Mouse (Mus musculus) right cerebral cortex, postnatal 14 days (tissue): ENCODE data around the gene Secisbp2.
"Not testable (repeated sequence)": the region's sequence is repeated elsewhere in the genome, so short reads cannot be mapped to it uniquely, and the experiment has no call there.

Source experiments
- DNase-seq: peaks from one replicate; pipeline ENCODE4 v3.0.0; 2022

Secisbp2 gene

DNA sequence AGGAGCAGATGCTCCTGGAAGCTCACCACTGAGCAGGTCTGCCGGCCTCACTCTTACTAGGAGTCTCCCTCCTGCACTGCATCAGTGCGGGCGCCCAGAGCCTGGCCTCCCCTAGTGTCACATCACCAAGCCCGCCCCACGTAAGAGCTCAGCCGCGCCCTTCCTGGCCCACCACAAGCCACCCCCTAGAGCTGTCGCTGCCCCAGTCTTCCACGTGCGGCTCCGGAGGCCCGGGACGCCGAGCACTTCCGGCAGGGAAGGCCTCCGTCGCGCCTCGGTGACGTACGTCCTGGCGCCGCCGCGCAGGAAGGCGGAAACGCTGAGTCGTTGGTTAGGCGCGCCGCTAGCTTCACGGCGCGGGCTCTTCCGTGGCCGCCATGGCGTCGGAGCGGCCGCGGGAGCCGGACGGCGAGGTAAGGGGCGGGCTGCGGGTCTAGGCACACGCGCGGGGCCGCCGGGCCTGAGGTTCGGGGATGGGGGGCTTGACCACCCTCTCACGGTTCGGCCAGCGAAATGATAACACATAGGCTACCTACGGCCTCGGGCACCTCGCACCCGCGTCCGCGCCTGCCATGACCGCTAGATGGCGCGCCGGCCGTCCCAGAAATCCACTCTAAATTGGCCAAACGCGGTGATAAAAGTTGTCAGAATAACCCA, at the start of gene Secisbp2:
Secisbp2 (plus strand) TSS at position 290 of the 657 bp plus-strand sequence.
- DNase-seq = peak; percentile 94

DNA sequence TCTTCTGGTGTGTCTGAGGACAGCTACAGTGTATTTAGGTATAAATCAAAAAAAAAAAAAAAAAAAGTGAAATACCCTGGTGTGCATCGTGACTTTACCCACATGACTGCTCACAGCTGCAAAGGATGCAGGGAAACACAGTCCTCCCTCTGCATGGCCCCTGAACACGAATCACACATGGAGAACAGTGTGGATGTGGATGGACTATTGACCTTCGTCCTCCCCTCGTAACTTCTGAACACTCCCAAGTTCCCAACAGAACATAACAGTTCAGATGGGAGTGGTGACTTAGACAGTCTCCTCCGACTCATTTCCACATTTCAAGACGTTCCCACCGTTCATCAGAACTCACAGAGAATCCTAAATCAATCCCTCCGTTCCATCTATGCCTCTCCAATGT, 48.7 kb upstream of the Secisbp2 start:
- DNase-seq = no peak

DNA sequence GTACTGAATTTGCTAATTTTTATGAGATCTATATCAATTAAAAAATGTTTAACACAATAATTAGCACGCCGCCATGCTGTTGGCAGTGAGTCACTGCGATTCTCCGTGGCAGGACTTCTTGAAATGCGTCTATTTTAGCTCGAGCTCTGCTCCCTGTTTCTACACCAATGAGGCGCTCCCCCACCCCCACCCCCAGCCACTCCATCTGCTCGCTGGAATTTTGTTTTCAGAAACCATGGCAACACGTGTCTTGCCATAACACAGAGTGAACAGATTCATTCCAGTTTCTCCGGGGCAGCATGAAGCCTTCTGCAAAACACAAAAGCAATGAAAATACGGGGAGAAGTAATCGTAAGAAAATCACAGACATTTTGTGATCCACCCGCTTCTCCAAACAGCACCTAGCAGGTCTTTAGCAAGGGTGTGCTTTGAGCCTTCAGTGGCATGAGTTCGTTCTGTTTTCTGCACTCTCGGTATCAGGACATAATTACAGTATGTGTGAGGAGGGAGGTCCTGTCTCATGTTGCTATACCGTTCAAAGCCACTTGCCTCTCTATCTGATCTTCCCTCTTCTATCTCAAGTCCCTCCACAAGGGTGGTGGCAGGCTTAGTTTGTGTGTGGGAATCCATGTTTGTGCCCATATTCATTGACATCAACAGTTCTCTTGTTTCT, 48.1 kb upstream of the Secisbp2 start:
- peak; percentile 36 for DNase-seq

DNA sequence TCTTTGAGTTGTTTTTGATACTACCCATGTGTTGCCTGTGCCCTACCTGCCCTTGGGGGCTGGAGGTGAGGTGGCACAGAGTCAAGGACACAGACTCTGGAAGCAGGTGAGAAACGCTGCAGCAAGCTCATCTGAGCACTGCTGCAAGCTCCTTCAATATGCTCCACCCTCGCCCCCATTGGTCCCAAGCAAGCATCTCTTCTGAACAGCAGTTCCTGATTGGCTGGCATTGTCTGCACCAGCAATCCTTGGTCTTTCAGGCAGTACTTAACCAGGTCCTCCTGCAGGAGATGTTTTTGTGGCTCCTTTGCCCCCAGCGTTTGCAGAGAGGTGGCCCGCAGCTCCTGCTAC, 47.6 kb upstream of the Secisbp2 start:
- peak; percentile 58 for DNase-seq

DNA sequence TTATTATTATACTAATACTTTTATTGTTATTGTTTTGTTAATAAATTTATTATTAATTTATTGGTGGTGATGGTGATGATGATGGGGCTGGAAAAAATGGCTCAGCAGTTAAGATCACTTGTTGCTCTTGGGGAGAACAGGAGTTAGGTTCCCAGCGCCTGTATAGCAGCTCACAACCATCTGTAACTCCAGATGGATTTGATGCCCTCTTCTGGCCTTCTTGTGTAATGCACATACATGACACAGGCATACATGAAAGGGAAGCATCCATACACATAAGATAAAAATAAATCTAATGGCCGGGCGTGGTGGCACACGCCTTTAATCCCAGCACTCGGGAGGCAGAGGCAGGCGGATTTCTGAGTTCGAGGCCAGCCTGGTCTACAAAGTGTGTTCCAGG, 42.3 kb upstream of the Secisbp2 start:
- DNase-seq = no peak

DNA sequence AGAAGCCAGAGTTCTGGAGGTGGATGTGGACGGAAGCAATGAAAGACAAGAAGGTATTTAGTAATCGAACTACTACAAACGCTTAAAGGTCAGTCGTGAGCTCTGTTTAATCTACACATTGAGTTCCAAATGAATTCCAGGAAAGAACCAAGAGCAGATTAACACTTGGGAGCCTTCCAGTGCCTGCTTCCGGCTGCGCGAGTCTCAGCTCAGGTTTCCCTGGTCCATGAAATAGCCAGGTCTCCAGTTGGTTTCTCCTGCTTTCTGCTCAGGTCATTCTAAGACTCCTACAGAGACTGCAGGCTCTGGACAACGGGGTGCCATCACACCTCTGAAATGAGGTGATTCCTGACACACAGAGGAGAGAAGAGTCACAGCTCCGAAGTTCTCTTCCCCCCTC, 40.4 kb upstream of the Secisbp2 start:
- no peak for DNase-seq

DNA sequence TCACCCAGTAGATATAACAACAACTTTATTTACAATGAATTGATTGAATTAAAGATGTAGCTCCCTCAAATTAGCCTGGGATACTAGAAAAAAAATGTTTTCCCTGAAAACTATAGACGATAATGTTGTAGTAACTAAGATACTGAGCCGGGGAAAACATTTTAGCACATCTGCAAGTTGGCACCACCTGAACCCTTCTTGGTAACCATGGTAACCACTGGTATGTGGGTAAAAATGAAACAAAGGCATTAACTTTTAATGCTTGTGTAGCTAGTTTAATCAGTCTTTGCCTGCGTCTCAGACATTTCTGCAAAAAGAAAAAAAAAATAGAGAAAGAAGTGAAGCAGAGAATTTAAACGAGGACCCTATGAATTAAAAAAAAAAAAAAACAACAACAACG, 40.0 kb upstream of the Secisbp2 start:
- DNase-seq = no peak

DNA sequence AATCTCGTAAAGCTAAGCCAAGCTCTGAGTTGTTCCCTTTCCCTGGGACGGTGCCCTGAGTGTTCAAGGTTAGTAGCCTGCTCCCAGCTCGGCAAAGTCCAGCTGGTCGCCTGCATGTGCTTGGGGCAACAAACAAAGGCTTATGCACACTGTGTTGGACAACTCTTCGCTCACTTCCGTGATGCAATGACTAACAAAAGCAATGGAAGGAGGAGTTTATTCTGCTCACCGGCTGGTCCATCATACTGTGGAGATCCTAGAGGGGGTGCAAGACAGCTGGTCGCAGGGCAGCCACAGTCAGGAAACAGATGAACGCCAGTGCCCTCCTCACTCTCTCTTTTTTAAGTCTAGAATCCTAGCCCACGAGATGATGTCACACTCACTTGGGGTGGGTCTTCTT, 35.7 kb upstream of the Secisbp2 start:
- no peak for DNase-seq

DNA sequence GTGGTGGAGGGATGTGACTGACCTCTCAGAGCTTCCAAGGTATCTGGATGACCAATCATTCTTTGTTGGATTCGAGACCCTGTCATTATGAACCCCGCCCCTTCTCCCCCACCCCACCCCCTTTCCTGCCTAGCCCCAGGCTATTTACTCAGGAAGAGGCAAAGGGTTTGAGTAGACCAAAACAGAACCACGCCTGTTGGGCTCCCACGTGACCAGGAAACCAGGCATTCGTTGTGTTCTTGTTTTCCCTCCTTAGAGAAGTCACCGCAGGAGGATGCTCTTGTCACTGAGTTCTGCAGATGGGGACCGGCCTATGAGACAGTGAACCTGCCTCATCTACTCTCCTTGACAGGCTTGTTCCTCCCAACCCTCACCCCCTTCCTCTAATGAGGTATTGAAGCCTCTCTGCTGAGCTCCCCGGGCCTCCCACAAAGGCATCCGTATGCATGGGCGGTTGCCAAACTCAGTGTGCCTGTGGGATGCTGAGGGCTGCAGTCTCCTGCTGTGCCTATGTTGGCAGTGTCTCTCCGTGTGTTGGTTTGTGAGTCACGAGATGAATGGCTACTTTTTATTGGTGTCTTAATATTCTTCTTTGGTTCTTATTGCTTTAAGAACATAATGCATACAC, 35.0 kb upstream of the Secisbp2 start:
- DNase-seq = peak; percentile 74

DNA sequence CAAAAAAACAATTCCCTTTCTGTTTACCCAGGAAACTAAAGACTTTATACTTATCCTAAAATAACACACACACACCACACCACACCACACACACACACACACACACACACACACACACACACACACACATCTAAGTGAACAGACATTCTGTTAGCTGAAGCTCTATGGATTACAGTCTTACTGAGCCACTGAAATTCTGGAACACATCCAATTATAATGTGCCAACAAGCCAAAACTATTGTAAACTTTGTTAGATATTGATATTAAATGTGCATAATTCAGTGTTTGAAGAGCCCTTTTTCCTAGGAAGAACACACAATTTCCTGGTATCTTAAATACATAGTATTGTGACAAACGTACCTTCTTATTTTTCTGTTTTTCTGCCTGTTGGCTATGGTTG, 34.2 kb upstream of the Secisbp2 start:
- no peak for DNase-seq

DNA sequence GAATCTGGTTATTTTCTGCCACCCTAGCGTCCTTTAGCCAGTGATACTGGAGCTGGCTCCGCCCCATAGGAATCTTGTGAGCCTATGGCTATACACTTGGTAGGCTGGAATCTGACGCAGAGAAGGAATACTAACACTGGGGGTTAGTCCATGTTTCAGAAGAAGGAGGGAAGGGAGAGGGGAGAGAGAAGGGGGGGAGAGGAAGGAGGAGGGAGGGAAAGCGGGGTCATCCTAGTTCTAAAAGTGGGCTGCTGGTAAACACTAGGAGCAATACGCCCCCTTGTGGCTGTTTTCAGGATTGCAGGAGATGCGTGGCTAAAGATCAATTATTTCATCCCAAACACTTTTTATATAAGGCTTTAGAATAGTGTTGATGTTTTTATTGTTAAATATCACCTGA, 33.6 kb upstream of the Secisbp2 start:
- DNase-seq = peak; percentile 77

DNA sequence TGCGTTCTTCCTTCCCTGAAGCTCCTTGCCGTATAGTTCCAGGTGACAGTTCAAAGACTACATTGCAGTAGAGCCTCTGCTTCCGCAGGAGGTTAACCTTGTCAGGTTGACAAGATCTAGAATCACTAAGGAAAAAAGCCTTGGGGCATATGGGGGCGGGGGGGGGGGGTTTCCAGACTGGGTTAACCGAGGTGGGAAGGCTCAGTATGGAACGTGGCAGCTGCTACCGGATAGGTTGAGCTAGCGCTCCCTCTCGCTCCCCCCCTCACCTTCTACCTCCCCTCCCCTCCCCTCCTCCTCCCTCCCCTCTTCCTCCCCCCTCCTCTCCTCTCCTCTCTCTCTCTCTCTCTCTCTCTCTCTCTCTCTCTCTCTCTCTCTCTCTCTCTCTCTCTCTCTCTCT, 32.9 kb upstream of the Secisbp2 start:
- DNase-seq = no peak

DNA sequence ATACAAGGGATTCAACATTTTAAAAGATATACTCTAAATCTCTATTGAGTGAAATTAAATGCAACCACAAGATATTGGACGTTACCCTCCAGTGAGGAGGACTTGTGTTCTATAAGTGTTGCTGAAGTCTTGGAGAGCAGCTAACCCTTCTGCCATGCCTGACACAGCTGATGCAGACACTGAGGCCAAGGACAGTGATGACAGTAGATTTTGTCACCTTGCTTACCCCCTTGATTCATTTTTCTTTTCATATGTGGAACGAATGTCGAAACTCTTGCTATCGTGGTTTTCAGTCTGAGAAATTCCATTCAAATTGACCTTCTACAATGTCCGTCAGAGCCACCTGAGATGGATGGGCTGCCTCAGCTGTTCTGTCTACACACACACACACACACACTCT, 28.9 kb upstream of the Secisbp2 start:
- no peak for DNase-seq

DNA sequence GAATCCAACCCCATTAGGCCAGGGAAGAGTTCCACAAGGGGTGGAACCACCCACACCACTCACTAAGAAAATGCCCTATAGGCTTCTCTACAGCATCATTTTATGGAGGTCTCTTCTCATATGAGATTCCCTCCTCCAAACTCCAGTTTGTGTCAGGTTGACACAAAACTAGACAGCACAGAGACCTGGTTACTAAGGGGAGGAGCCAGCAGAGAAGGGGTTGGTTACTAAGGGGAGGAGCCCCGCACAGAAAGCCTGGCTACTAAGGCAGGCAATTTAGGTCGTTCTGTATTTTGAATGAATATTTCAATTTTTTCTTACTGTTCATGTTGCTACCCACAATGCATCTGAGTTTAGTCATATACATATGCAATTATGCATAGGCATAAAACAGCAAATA, 27.8 kb upstream of the Secisbp2 start:
- no peak for DNase-seq

DNA sequence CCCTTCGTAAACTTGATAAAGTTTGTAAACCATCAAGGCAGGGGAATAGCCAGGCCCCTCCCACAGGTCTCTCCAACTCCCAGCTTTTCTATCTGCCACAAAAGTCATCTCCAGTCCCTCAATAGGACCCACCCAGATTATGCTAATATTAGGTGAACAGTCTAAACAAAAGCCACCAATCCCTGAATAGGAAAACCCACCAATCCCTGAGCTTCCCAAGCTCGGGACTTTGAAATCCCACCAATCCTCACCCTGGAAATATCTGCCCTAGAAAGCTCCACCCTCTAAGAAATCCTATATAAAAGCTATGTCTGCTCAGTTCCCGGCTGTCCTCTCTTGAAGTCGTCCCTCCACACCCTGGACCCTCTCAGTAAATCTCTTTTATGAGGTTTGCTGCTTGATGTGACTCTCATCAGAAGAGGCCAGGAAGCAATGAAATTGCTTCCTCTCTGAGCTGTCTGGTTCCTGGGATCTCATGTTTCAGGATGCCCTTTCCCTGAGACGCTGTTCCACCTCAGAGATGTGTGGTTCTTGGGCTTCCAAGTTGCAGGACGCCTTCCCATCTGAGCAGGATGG, 23.1 kb upstream of the Secisbp2 start:
- no peak for DNase-seq

DNA sequence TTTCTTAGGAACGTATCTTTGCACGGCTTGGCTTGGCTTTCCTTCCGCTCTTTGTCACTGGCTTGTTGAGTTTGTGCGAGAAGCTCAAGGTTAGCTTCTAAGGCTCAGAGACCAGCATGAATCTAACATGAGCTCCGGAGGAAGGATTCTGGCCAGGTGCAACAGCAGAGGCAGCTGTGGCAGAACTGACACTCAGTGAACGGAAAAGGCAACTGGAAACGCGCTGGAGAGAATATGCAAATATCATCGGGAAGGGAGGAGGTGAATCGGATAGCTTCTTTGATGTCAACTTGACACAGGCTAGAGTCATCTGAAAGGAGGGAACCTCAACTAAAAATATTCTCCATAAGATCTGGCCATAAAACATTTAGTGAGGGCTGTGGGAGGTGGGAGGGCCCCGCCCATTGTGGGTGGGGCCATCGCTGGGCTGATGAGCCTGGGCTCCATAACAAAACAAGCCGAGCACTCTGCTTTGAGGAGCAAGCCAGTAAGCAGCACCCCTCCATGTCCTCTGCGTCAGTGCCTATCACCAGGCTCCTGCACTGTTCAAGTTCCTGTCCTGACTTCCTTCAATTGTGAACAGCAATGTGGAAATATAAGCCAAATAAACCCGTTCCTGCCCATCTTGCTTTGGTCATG, 20.0 kb upstream of the Secisbp2 start:
- DNase-seq = no peak

DNA sequence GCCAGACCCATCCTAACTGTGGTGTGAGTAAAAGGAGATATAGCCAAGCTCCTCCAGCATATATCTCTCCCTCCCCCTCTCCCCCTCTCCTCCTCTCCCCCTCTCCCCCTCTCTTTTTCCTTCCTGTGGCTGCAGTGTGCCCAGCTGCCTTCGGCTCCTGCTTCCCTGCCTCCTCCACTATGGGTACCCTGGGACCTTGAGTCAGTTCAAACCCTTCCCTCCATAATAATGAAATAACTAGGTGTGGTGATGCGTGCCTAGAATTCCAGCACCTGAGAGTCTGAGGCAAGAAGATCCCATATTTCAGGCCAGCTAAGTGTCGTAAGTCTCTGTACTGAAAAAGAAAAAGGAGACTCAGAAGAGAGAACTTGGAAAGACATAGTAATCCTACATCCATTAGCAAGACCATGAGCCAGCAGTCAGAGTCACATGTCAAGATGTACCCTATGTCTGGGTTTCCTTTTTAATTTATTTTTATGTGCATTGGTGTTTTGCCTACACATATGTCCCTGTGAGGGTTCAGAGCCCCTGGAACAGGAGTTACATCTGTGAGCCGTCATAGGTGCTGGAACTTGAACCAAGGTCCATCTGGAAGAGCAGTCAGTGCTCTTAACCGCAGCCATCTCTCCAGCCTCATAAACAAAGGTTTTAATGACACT, 18.8 kb upstream of the Secisbp2 start:
- DNase-seq = no peak

DNA sequence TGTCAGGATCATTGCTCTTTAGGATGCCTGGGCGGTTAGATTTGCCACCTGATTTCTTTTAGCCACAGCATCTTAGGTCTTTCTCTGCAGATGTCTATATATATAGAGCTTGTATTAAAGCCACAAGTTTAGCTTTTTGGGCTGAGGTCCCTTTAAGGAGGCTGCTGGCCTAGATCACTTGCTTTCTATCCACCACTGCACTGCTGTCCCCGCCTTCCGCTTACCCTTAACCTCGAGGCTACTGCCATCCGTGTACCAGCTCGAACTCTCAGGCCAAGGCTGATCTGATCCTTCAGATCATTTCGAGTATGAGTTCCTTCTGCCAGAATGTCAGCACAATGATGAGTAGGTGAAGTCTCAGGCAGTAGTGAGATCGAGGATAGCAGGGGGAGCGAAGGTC, 16.1 kb upstream of the Secisbp2 start:
- DNase-seq = not testable (repeated sequence)

DNA sequence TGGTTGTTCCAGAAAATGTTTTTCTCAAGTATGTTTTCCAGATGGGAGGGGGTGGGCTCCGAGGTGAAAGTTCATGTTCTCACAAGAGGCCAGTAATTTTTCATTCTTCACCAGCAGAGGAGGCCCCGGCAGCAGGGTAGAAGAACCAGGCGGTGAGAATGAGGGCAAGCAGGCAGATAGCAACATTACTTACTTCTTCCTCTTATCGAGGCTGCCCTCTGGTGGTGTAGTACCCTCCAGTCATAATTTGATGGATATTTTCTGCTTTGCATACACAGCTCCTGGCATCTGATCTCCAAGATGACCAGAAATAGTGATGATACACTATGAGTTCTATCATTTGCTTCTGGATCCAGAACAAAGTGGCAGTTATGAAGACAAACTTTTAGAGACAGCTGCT, 12.5 kb upstream of the Secisbp2 start:
- no peak for DNase-seq

DNA sequence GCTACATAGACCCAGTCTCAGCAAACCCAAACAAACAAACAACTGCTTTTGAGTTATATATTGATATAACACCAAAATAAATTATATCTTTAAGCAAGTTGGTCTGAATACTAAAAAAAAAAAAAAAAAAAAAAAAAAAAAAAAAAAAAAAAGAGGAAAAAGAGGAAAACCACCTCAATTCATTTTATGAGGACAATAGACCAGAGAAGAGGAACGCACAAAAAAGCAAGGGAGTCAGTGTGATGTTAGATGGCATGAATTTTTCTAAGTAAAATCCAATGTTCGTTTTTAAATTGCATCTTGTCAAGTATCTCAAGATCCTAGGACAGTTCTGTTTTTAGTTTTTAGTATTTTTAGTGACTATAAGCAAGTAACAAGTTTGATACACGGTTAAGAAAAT, 10.1 kb upstream of the Secisbp2 start:
- no peak for DNase-seq

DNA sequence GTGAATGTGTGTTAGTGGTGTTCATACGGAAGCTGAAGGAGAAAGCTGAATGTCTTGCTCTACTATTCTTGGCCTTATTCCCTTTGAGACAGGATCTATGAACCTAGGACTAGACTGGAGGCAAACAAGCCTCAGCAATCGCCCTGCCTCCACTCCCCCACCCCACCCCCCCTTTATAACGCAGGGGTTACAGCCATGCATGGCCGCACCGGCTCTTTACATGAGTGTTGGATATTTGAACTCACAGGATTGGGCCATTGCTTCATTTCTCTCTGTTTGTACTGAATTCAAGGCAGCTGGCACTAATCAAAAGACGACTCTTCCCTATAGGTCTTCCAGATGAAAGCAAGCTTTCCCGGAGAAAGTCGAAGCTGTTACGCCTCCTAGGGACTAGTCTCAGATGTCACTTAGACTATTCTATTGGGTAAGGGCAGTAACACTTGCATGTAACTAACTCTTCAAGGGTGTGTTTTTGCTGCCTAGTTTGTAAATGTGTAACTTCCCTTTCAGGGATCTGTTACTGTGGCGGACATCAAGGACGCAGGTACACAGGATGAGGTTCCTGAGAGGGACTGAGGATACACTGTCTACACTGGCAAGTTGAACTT, 9.2 kb upstream of the Secisbp2 start:
- no peak for DNase-seq

DNA sequence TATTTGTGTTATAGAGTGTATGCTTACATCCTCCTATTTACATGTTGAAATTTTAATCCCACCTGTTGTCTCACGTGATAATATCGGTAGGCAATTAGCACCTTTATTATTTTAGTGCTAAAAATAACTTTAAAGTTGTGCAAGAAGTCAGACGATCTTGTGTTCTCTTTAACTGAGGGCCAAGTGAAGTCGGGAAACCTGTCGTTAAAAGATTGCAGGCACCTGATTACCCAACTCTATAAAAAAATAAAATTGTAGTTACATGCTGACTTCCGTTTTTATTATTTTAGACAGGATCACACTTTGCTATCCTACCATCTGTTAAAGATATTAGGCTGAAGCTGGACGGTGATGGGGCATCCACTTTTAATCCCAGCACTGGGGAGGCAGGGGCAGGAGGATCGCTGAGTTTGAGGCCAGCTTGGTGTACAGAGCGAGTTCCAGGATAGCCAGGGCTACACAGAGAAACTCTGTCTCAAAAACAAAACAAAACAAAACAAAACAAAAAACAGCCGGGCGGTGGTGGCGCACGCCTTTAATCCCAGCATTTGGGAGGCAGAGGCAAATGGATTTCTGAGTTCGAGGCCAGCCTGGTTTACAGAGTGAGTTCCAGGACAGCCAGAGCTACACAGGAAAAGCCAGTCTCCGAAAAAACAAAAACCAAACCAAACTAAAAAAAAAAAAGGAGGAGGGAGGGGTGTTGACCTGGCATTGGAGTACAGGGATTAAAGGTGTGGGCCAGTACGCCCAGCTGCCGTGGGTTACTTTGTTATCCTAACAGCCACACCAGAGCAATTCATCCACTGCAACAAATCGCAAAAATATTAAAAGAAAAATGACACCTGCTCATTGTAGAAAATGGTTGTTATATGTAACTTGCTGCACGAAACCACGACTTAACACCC, 7.3 kb upstream of the Secisbp2 start:
- DNase-seq = no peak
